Mouse (Mus musculus) liver, postnatal 0 days (tissue): ENCODE measurements around the gene Igf2bp3. TPM values are rescaled to one million over a fixed set of nuclear protein-coding genes. Genes with fewer than 3 reads are reported as not detected.

Experiments used
- ATAC-seq: fragments of 200-750 bp; cut with Nextera tagmentation; 2 replicates; pipeline ENCODE4 v1.8.0; 2017; ENCODE audit warnings: mild to moderate bottlenecking, moderate library complexity
- DNase-seq: peaks from one replicate; pipeline ENCODE4 v3.0.0-alpha.2; 2016
- H3K27ac ChIP-seq: fragments of 300-500 bp; sonication (generic); 2 replicates; pipeline ENCODE4 v1.5.1; 2014; ENCODE audit warnings: antibody characterized with exemption, moderate library complexity, mild to moderate bottlenecking, low read depth
- H3K27me3 ChIP-seq: fragments of 300-500 bp; sonication (generic); 2 replicates; pipeline ENCODE4 v1.6.1; 2014; ENCODE audit warnings: low read length, control low read depth, mixed read lengths; ENCODE audit not compliant: insufficient read depth
- H3K36me3 ChIP-seq: fragments of 300-500 bp; sonication (generic); replicated peaks from 2 replicates; pipeline ENCODE4 v1.6.1; 2014; ENCODE audit warnings: mild to moderate bottlenecking, control low read depth, low read length, moderate library complexity, mixed read lengths; ENCODE audit not compliant: insufficient read depth
- H3K4me1 ChIP-seq: fragments of 300-500 bp; sonication (generic); 2 replicates; pipeline ENCODE4 v1.6.1; 2014; ENCODE audit warnings: antibody characterized with exemption, mild to moderate bottlenecking, control low read depth; ENCODE audit not compliant: insufficient read depth
- H3K4me2 ChIP-seq: fragments of 300-500 bp; sonication (generic); 2 replicates; pipeline ENCODE4 v1.6.1; 2014; ENCODE audit warnings: low read depth, mild to moderate bottlenecking, low read length, moderate library complexity, mixed read lengths
- H3K4me3 ChIP-seq: fragments of 300-500 bp; sonication (generic); 2 replicates; pipeline ENCODE4 v1.5.1; 2014; ENCODE audit warnings: low read depth, low read length
- H3K9ac ChIP-seq: fragments of 300-500 bp; sonication (generic); replicated peaks from 2 replicates; pipeline ENCODE4 v1.6.1; 2014; ENCODE audit warnings: mild to moderate bottlenecking, moderate library complexity
- H3K9me3 ChIP-seq: fragments of 300-500 bp; sonication (generic); 2 replicates; pipeline ENCODE4 v1.6.1; 2016; ENCODE audit warnings: mild to moderate bottlenecking, control low read depth, low read length, mixed read lengths
- CTCF ChIP-seq: sonication (generic); IDR thresholded peaks from 2 replicates; pipeline ENCODE4 v1.5.1; 2016; ENCODE audit warnings: antibody characterized with exemption, low read depth
- EP300 ChIP-seq: IDR thresholded peaks from 2 replicates; pipeline ENCODE4 v1.6.1; 2016; ENCODE audit warnings: antibody characterized with exemption, low read depth, mild to moderate bottlenecking
- WGBS: fragments of 180-500 bp; shearing (Covaris S2); extraction: QIAGEN DNeasy Blood & Tissue Kit; methylation state at CpG from one replicate; pipeline ENCODE4 v1.1.7; 2014; ENCODE audit not compliant: insufficient replicate concordance; 5-methylcytosine and 5-hydroxymethylcytosine counted together
- polyA plus RNA-seq: library from polyadenylated mRNA; unstranded; fragments of >200 nt; fragmentation: Nextera tagmentation; extraction: Ambion mirVana; gene quantifications from 2 replicates; pipeline ENCODE4 v1.2.1, GENCODE M21; 2015

The Igf2bp3 gene
- polyA plus RNA-seq, 1 experiment from 2014 or later, result 31.3 TPM

DNA sequence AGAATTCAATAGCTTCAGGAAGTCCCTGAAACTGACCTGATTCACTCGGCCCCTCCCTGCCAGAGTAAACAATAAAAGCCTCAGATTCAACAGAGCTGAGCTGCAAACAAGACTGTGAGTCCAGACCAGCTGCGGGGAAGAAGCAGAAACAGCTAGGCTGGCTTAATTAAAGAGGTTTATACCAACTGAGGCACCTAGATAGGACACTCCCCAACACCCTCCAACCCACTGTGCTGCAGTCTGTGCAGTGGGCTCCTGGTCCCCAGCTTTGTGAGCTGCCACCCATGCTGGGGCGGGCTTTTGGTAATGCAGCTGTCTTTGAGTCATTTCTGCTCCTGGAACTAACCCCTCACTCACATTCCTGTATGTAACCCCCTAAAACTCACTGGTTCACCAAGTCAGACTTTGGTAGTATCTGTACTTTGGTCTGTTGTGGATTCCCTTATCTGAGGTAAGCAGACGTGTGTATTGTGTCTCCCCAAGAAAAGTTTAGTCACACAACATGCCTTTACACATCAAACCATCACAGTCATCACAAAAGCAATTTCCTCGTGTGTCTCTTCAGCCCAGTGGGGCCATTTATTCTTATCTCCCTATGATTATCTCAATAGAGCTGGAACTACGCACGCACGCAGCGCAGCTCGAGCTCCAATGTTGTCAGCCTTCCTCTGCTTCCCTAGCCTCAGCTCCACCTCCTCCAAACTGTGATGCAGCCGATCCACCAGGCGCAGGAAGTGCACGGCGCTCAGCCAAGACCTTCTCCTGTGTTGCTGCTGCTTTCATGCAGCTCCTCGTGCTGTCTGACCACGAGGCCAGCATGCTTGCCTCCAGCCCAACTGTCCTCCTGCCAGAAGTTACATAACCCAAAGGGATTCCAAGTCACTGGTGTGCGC, 76.4 kb downstream of the Igf2bp3 start:
- no peak for TF ChIP-seq CTCF
- TF ChIP-seq EP300, result no peak
- H3K27ac ChIP-seq, result no peak overlapping the region
- 0 out of 2 replicates have a peak, but pooled peaks cover 3% of the 10 kb centered on the region for H3K36me3 ChIP-seq
- H3K9ac ChIP-seq, result no peak overlapping the region
- H3K4me3 ChIP-seq, result no peak overlapping the region
- H3K9me3 ChIP-seq, result no peaks in the 10 kb centered on the region
- H3K27me3 ChIP-seq, result no peaks in the 10 kb centered on the region
- no peak for DNase-seq
- H3K4me1 ChIP-seq, result peaks cover 28% of the 10 kb centered on the region
- peak overlapping the region; percentile 23; the same call in 1 of the 2 replicates for H3K4me2 ChIP-seq
- 55% methylated on average over 17 of the region's 17 CpGs for WGBS
- ATAC-seq, result 0 out of 2 replicates have a peak, but pooled peaks have one; percentile 44

DNA sequence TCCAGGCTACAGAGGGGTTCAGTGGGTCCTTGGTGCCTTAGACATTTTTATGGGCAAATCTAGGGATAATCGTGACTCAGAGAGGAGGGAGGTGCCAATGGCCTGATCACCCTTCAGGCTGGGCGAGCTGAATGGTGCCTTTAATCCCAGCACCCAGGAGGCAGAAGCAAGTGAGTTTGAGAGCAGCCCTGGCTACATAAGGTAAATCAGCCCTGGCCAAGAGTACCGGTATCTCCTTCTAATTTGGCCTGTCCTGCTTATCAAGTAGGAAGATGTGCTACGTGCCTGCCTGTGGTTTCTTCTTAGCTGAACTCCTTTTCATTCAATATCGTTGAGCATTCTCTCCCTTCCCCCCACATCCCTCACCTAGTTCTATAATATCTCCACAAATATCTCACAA, 78.0 kb downstream of the Igf2bp3 start:
- Histone ChIP-seq H3K9ac (no peak overlapping the region), H3K36me3 (no peaks in the 10 kb centered on the region), H3K27ac (no peak overlapping the region), H3K4me1 (peaks cover 28% of the 10 kb centered on the region), H3K9me3 (no peaks in the 10 kb centered on the region), H3K27me3 (no peaks in the 10 kb centered on the region), H3K4me3 (no peak overlapping the region), H3K4me2 (no peak overlapping the region)
- no peak for TF ChIP-seq CTCF
- TF ChIP-seq EP300, result no peak
- DNase-seq (no peak), ATAC-seq (no peak)
- WGBS, result 57% methylated on average over 5 of the region's 5 CpGs

DNA sequence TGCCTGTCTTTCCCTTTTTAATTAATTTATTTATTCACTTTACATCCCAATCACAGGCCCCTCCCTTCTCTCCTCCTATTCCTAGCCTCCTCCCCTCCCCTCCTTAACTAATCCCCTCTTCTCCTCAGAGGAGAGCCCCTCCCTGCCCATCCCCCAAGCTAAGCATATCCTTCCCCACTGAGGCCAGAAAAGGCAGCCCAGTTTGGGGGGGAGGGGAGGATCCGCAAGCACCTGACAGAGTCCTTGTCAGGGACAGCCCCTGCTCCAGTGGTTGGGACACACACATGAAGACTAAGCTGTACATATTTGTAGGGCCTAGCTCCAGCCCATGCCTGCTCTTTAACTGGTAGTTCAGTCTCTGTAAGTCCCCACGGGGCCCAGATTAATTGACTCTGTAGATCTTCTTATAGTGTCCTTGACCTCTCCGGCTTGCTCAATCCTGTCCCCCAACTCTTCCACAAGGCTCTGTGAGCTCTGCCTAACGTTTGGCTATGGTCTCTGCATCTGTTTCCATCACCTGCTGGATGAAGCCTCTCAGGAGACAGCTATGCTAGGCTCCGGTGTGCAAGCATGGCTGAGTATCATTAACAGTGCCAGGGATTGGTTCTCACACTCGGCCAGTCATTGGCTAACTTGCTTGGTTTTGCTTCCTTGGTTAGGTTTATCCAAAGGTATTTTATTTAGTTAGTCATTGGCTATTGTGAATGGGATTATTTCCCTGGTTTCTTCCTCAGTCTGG, 82.2 kb downstream of the Igf2bp3 start:
- 66% methylated on average over 6 of the region's 6 CpGs for WGBS
- ATAC-seq, result no peak
- no peak for TF ChIP-seq EP300

DNA sequence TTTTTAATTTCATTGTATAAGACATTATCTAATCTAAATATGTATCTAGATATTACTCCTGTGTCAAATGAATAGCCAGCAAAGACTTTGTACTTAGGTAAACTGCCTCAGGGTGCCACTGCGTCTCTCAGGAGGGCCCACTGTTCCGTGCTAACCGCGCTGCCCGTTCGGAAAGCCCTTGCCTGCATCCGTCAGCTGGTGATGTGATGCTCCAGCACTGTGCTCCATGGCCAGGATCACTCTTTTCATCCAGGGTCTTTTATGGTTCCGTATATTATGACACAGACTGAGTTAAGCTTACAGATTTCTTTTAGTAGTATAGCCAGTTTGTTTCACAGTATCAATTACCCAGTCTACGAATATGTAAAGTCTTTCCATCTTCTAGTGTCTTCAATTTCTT, 82.9 kb downstream of the Igf2bp3 start:
- Histone ChIP-seq H3K4me2 (no peak overlapping the region), H3K36me3 (no peaks in the 10 kb centered on the region), H3K9me3 (no peaks in the 10 kb centered on the region), H3K4me1 (peaks cover 14% of the 10 kb centered on the region; the same call in 1 of the 2 replicates), H3K27me3 (no peaks in the 10 kb centered on the region), H3K4me3 (no peak overlapping the region), H3K27ac (no peak overlapping the region), H3K9ac (no peak overlapping the region)
- DNase-seq (no peak), ATAC-seq (no peak)
- TF ChIP-seq CTCF, result no peak
- no peak for TF ChIP-seq EP300
- 88% methylated on average over 9 of the region's 9 CpGs for whole genome bisulfite sequencing

More for the DNA sequence above, 82.2 kb downstream of the Igf2bp3 start:
- H3K9me3 ChIP-seq, result no peaks in the 10 kb centered on the region
- no peak overlapping the region for H3K4me3 ChIP-seq
- H3K4me1 ChIP-seq, result peaks cover 18% of the 10 kb centered on the region; the same call in 1 of the 2 replicates
- no peak overlapping the region for H3K9ac ChIP-seq
- H3K36me3 ChIP-seq, result no peaks in the 10 kb centered on the region
- no peak for DNase-seq
- H3K27ac ChIP-seq, result no peak overlapping the region
- no peaks in the 10 kb centered on the region for H3K27me3 ChIP-seq
- H3K4me2 ChIP-seq, result no peak overlapping the region

DNA sequence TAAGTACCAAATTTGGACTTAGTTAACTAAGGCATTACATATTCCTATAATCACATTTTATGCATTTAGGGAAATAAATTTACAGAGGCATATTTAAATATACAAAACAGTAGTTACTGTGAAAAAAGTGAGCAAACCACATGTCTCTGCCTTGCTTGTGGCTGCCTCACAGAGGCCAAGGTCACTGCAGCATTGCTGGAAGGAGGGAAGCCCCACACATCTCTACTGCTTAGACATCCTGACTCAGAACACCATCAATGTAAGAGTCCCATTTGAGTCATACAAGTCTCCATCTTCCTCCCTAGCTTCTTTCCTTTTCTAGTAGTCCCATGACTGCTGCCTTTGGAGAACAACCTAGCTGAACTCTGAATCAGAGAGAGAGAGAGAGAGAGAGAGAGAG, 84.4 kb downstream of the Igf2bp3 start:
- no peak overlapping the region for H3K4me2 ChIP-seq
- no peaks in the 10 kb centered on the region for H3K27me3 ChIP-seq
- H3K36me3 ChIP-seq, result no peaks in the 10 kb centered on the region
- TF ChIP-seq CTCF, result no peak
- no peak for TF ChIP-seq EP300
- no peak overlapping the region for H3K4me3 ChIP-seq
- peaks cover 4% of the 10 kb centered on the region; the same call in 1 of the 2 replicates for H3K4me1 ChIP-seq
- H3K9me3 ChIP-seq, result no peaks in the 10 kb centered on the region
- no peak for DNase-seq
- no peak overlapping the region for H3K9ac ChIP-seq
- no peak overlapping the region for H3K27ac ChIP-seq
- ATAC-seq, result no peak

DNA sequence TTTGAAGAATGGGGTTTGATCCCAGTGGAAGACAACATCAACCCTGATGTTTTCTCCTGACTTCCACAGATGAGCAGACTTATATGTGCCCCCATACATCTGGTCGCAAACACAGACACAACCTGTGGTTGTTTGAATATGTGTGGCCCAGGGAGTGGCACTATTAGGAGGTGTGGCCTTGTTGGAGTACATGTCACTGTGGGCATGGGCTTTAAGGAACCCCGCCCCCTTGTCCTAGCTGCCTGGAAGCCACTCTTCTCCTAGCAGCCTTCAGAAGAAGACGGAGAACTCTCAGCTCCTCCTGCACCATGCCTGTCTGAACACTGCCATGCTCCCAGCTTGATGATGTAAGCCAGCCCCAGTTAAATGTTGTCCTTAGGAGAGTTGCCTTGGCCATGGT, 94.4 kb downstream of the Igf2bp3 start:
- no peak overlapping the region for H3K4me3 ChIP-seq
- no peak overlapping the region for H3K9ac ChIP-seq
- no peak for DNase-seq
- H3K4me1 ChIP-seq, result no peaks in the 10 kb centered on the region
- no peaks in the 10 kb centered on the region for H3K27me3 ChIP-seq
- TF ChIP-seq CTCF, result no peak
- TF ChIP-seq EP300, result no peak
- no peak overlapping the region for H3K27ac ChIP-seq
- ATAC-seq, result no peak
- H3K36me3 ChIP-seq, result 0 out of 2 replicates have a peak, but pooled peaks cover 9% of the 10 kb centered on the region
- WGBS, result 87% methylated on average over 3 of the region's 3 CpGs
- no peaks in the 10 kb centered on the region for H3K9me3 ChIP-seq
- no peak overlapping the region for H3K4me2 ChIP-seq
